Comparison of ENCODE assay signal across 9 mouse cellular contexts in genomic region chr15:102144726-102145125, GRCm38 (mm10). TPM values are rescaled to one million over a fixed set of nuclear protein-coding genes. Genes with fewer than 3 reads are reported as not detected.
DNase-seq lines count a peak whose midpoint lies in the region; ATAC-seq lines count a peak whose summit lies in the region.
"Had no signal": no experiment of that assay in that cellular context is flagged by ENCODE, and none has a peak within 500 bp of the region (broad histone marks: within the 10 kb centered on the region; RNA-seq: fewer than 3 reads in every experiment).

No protein-coding gene starts in this region.

- DNase-seq in forebrain, embryonic 10.5 days (ENCODE audit: extremely low spot score, low spot score), result no peak
- no peak for DNase-seq in lung, postnatal 25 days (ENCODE audit: low spot score)
- DNase-seq in liver, embryonic 11.5 days (ENCODE audit: low spot score), result no peak
- no peak for DNase-seq in adrenal gland, postnatal 14 days
- DNase-seq in thymus, postnatal 4 days, result no peak
- DNase-seq: right cerebral cortex, postnatal 4 days had no signal

- H3K4me1 ChIP-seq in forebrain, embryonic 10.5 days, result peaks cover 31% of the 10 kb centered on the region
- no peaks in the 10 kb centered on the region for H3K4me1 ChIP-seq in forebrain, embryonic 16.5 days (replicated peaks; ENCODE audit: control insufficient read depth, insufficient read depth, low read length)
- peaks cover 27% of the 10 kb centered on the region for H3K4me1 ChIP-seq in lung, embryonic 15.5 days
- H3K4me1 ChIP-seq in liver, embryonic 11.5 days (replicated peaks; ENCODE audit: control insufficient read depth, insufficient read depth, low read length), result peaks cover 22% of the 10 kb centered on the region
- H3K4me1 ChIP-seq in stomach, embryonic 15.5 days, result peaks cover 18% of the 10 kb centered on the region

- no peak for ATAC-seq in forebrain, embryonic 16.5 days
- ATAC-seq in lung, embryonic 15.5 days (ENCODE audit: borderline replicate concordance, extremely low read depth, low FRiP score, low TSS enrichment), result no peak
- ATAC-seq in liver, embryonic 11.5 days (replicated peaks; ENCODE audit: low FRiP score), result no peak
- ATAC-seq in stomach, embryonic 15.5 days (ENCODE audit: insufficient read depth, low FRiP score, low read depth), result no peak

- peak overlapping the region; percentile 62 for H3K27ac ChIP-seq in forebrain, embryonic 10.5 days
- H3K27ac ChIP-seq in forebrain, embryonic 16.5 days (ENCODE audit: low read length), result no peak overlapping the region
- H3K27ac ChIP-seq in lung, embryonic 15.5 days, result no peak overlapping the region
- no peak overlapping the region for H3K27ac ChIP-seq in liver, embryonic 11.5 days (ENCODE audit: low read depth, low read length)
- H3K27ac ChIP-seq in stomach, embryonic 15.5 days, result no peak overlapping the region

- H3K36me3 ChIP-seq in forebrain, embryonic 10.5 days (replicated peaks), result no peaks in the 10 kb centered on the region
- H3K36me3 ChIP-seq in forebrain, embryonic 16.5 days (ENCODE audit: control insufficient read depth, insufficient read depth), result no peaks in the 10 kb centered on the region
- no peaks in the 10 kb centered on the region for H3K36me3 ChIP-seq in lung, embryonic 15.5 days
- H3K36me3 ChIP-seq in liver, embryonic 11.5 days (ENCODE audit: control insufficient read depth, insufficient read depth, low read length), result no peaks in the 10 kb centered on the region
- H3K36me3 ChIP-seq in stomach, embryonic 15.5 days, result no peaks in the 10 kb centered on the region

- 10% methylated on average over 19 of the region's 19 CpGs for WGBS in forebrain, embryonic 10.5 days
- 13% methylated on average over 19 of the region's 19 CpGs for whole genome bisulfite sequencing in forebrain, embryonic 16.5 days
- 15% methylated on average over 19 of the region's 19 CpGs for WGBS in lung, embryonic 15.5 days
- WGBS in liver, embryonic 11.5 days, result 19% methylated on average over 19 of the region's 19 CpGs
- 17% methylated on average over 19 of the region's 19 CpGs for WGBS in stomach, embryonic 15.5 days

- H3K9me3 ChIP-seq in forebrain, embryonic 10.5 days, result no peaks in the 10 kb centered on the region
- no peaks in the 10 kb centered on the region for H3K9me3 ChIP-seq in forebrain, embryonic 16.5 days (ENCODE audit: control insufficient read depth, low read length)
- H3K9me3 ChIP-seq in lung, embryonic 15.5 days, result no peaks in the 10 kb centered on the region
- H3K9me3 ChIP-seq in liver, embryonic 11.5 days (ENCODE audit: control insufficient read depth, low read length), result no peaks in the 10 kb centered on the region
- no peaks in the 10 kb centered on the region for H3K9me3 ChIP-seq in stomach, embryonic 15.5 days

- H3K27me3 ChIP-seq in forebrain, embryonic 10.5 days (ENCODE audit: poor library complexity, severe bottlenecking), result peaks cover 58% of the 10 kb centered on the region
- H3K27me3 ChIP-seq in forebrain, embryonic 16.5 days (replicated peaks; ENCODE audit: control insufficient read depth, insufficient read depth, low read length), result peaks cover 28% of the 10 kb centered on the region
- peaks cover 27% of the 10 kb centered on the region for H3K27me3 ChIP-seq in lung, embryonic 15.5 days
- peaks cover 32% of the 10 kb centered on the region for H3K27me3 ChIP-seq in liver, embryonic 11.5 days (replicated peaks; ENCODE audit: control insufficient read depth, insufficient read depth, low read length)
- peaks cover 19% of the 10 kb centered on the region for H3K27me3 ChIP-seq in stomach, embryonic 15.5 days (replicated peaks)

- peak overlapping the region; percentile 42 for H3K4me3 ChIP-seq in forebrain, embryonic 10.5 days
- H3K4me3 ChIP-seq in forebrain, embryonic 16.5 days (replicated peaks; ENCODE audit: low read length), result no peak overlapping the region
- H3K4me3 ChIP-seq in lung, embryonic 15.5 days, result peak overlapping the region; percentile 20
- H3K4me3 ChIP-seq in liver, embryonic 11.5 days (ENCODE audit: low read depth, low read length), result peak overlapping the region; percentile 27
- H3K4me3 ChIP-seq in stomach, embryonic 15.5 days (replicated peaks), result peak overlapping the region; percentile 26

- no peak overlapping the region; the same call in 1 of the 2 replicates for H3K9ac ChIP-seq in forebrain, embryonic 16.5 days (replicated peaks; ENCODE audit: low read depth, low read length)
- H3K9ac ChIP-seq in lung, embryonic 15.5 days, result 0 out of 2 replicates have a peak overlapping the region, but pooled peaks have one; percentile 2
- no peak overlapping the region for H3K9ac ChIP-seq in liver, embryonic 11.5 days (ENCODE audit: low read depth, low read length)
- no peak overlapping the region for H3K9ac ChIP-seq in stomach, embryonic 15.5 days

- no peak overlapping the region for H3K4me2 ChIP-seq in forebrain, embryonic 16.5 days (ENCODE audit: low read length)
- H3K4me2 ChIP-seq in lung, embryonic 15.5 days, result peak overlapping the region; percentile 50
- H3K4me2 ChIP-seq in liver, embryonic 11.5 days, result peak overlapping the region; percentile 54
- peak overlapping the region; percentile 45 for H3K4me2 ChIP-seq in stomach, embryonic 15.5 days

RNA-seq across cellular contexts. Expression of gene Igfbp6, which starts 0.6 kb away (rescaled TPM):
- 0.14 and 0.17 TPM in 2 replicates for polyA plus RNA-seq in forebrain, embryonic 10.5 days (2016; fragmentation: Nextera tagmentation; extraction: Ambion mirVana)
- polyA plus RNA-seq in forebrain, embryonic 16.5 days (2015; fragmentation: Nextera tagmentation; extraction: Ambion mirVana), result 2.2 and 2.4 TPM in 2 replicates
- 12.3 and 16.8 TPM in 2 replicates for polyA plus RNA-seq in lung, embryonic 15.5 days (2015; fragmentation: Nextera tagmentation; extraction: Ambion mirVana)
- 0.77 and 1.1 TPM in 2 replicates for polyA plus RNA-seq in liver, embryonic 11.5 days (2014; fragmentation: Nextera tagmentation; extraction: Ambion mirVana)
- 13.2 and 18.2 TPM in 2 replicates for polyA plus RNA-seq in stomach, embryonic 15.5 days (2015; fragmentation: Nextera tagmentation; extraction: Ambion mirVana)
- total RNA-seq in adrenal gland, postnatal 14 days (2021), result 45.7 and 48.0 TPM in 2 replicates

RNA-seq across cellular contexts. Expression of gene Soat2, which starts 5.6 kb away (rescaled TPM):
- polyA plus RNA-seq in forebrain, embryonic 10.5 days (2016; fragmentation: Nextera tagmentation; extraction: Ambion mirVana), result 0.09 TPM in 1 of 2 replicates, not detected in the other
- polyA plus RNA-seq in forebrain, embryonic 16.5 days (2015; fragmentation: Nextera tagmentation; extraction: Ambion mirVana), result not detected in 2 replicates
- 0.20 and 0.34 TPM in 2 replicates for polyA plus RNA-seq in lung, embryonic 15.5 days (2015; fragmentation: Nextera tagmentation; extraction: Ambion mirVana)
- polyA plus RNA-seq in liver, embryonic 11.5 days (2014; fragmentation: Nextera tagmentation; extraction: Ambion mirVana), result 31.4 and 36.2 TPM in 2 replicates
- polyA plus RNA-seq in stomach, embryonic 15.5 days (2015; fragmentation: Nextera tagmentation; extraction: Ambion mirVana), result 5.9 and 6.2 TPM in 2 replicates
- total RNA-seq in adrenal gland, postnatal 14 days (2021), result 0.26 and 4.7 TPM in 2 replicates

RNA-seq across cellular contexts. Expression of gene Spryd3, which starts 8.7 kb away (rescaled TPM):
- 10.8 and 12.7 TPM in 2 replicates for polyA plus RNA-seq in forebrain, embryonic 10.5 days (2016; fragmentation: Nextera tagmentation; extraction: Ambion mirVana)
- 48.2 and 56.4 TPM in 2 replicates for polyA plus RNA-seq in forebrain, embryonic 16.5 days (2015; fragmentation: Nextera tagmentation; extraction: Ambion mirVana)
- 18.8 and 20.5 TPM in 2 replicates for polyA plus RNA-seq in lung, embryonic 15.5 days (2015; fragmentation: Nextera tagmentation; extraction: Ambion mirVana)
- 15.1 and 18.7 TPM in 2 replicates for polyA plus RNA-seq in liver, embryonic 11.5 days (2014; fragmentation: Nextera tagmentation; extraction: Ambion mirVana)
- 25.0 and 25.2 TPM in 2 replicates for polyA plus RNA-seq in stomach, embryonic 15.5 days (2015; fragmentation: Nextera tagmentation; extraction: Ambion mirVana)
- 23.3 and 30.8 TPM in 2 replicates for total RNA-seq in adrenal gland, postnatal 14 days (2021)

RNA-seq across cellular contexts. Expression of gene Tns2, which starts 44.5 kb away (rescaled TPM):
- polyA plus RNA-seq in forebrain, embryonic 10.5 days (2016; fragmentation: Nextera tagmentation; extraction: Ambion mirVana), result 11.1 and 13.1 TPM in 2 replicates
- 6.9 and 7.7 TPM in 2 replicates for polyA plus RNA-seq in forebrain, embryonic 16.5 days (2015; fragmentation: Nextera tagmentation; extraction: Ambion mirVana)
- 47.6 and 54.5 TPM in 2 replicates for polyA plus RNA-seq in lung, embryonic 15.5 days (2015; fragmentation: Nextera tagmentation; extraction: Ambion mirVana)
- 13.2 and 17.8 TPM in 2 replicates for polyA plus RNA-seq in liver, embryonic 11.5 days (2014; fragmentation: Nextera tagmentation; extraction: Ambion mirVana)
- polyA plus RNA-seq in stomach, embryonic 15.5 days (2015; fragmentation: Nextera tagmentation; extraction: Ambion mirVana), result 34.6 and 34.7 TPM in 2 replicates
- total RNA-seq in adrenal gland, postnatal 14 days (2021), result 83.0 and 121 TPM in 2 replicates

RNA-seq across cellular contexts. Expression of gene Zfp740, which starts 58.3 kb away (rescaled TPM):
- polyA plus RNA-seq in forebrain, embryonic 10.5 days (2016; fragmentation: Nextera tagmentation; extraction: Ambion mirVana), result 71.7 and 72.7 TPM in 2 replicates
- polyA plus RNA-seq in forebrain, embryonic 16.5 days (2015; fragmentation: Nextera tagmentation; extraction: Ambion mirVana), result 84.6 and 93.4 TPM in 2 replicates
- 60.7 and 67.1 TPM in 2 replicates for polyA plus RNA-seq in lung, embryonic 15.5 days (2015; fragmentation: Nextera tagmentation; extraction: Ambion mirVana)
- polyA plus RNA-seq in liver, embryonic 11.5 days (2014; fragmentation: Nextera tagmentation; extraction: Ambion mirVana), result 38.1 and 38.3 TPM in 2 replicates
- polyA plus RNA-seq in stomach, embryonic 15.5 days (2015; fragmentation: Nextera tagmentation; extraction: Ambion mirVana), result 44.5 and 52.7 TPM in 2 replicates
- 58.4 and 83.0 TPM in 2 replicates for total RNA-seq in adrenal gland, postnatal 14 days (2021)
